11 mouse cellular contexts compared by ENCODE assay signal in genomic region chr11:101245071-101245470, GRCm38 (mm10). TPM values are rescaled to one million over a fixed set of nuclear protein-coding genes. Genes with fewer than 3 reads are reported as not detected.
DNase-seq lines count a peak whose midpoint lies in the region; ATAC-seq lines count a peak whose summit lies in the region.
"Had no signal": no experiment of that assay in that cellular context is flagged by ENCODE, and none has a peak within 500 bp of the region (broad histone marks: within the 10 kb centered on the region; RNA-seq: fewer than 3 reads in every experiment).

No protein-coding gene starts in this region.

- 40% methylated on average over 4 of the region's 4 CpGs for WGBS in hindbrain, embryonic 12.5 days
- WGBS in hindbrain, embryonic 16.5 days = 42% methylated on average over 4 of the region's 4 CpGs
- WGBS in intestine, embryonic 15.5 days = 45% methylated on average over 4 of the region's 4 CpGs

- no peak overlapping the region for H3K27ac ChIP-seq in hindbrain, embryonic 12.5 days
- H3K27ac ChIP-seq in hindbrain, embryonic 16.5 days (ENCODE audit: low read depth, low read length) = no peak overlapping the region
- 0 out of 2 replicates have a peak overlapping the region, but pooled peaks have one; percentile 89 for H3K27ac ChIP-seq in intestine, embryonic 15.5 days

- DNase-seq in gastrocnemius, postnatal 14 days = peak; percentile 76
- peak; percentile 27 for DNase-seq in lung, postnatal 14 days
- DNase-seq in left cerebral cortex, adult 11 months (ENCODE audit: low spot score) = no peak
- no peak for DNase-seq in MN1 (ENCODE audit: low spot score)
- DNase-seq: adrenal gland, adult 2 months had no signal

- peaks cover 7% of the 10 kb centered on the region; the same call in 1 of the 2 replicates for H3K4me1 ChIP-seq in hindbrain, embryonic 12.5 days
- H3K4me1 ChIP-seq in hindbrain, embryonic 16.5 days (ENCODE audit: control insufficient read depth, insufficient read depth, low read depth, low read length) = peaks cover 7% of the 10 kb centered on the region
- H3K4me1 ChIP-seq in intestine, embryonic 15.5 days (replicated peaks) = peaks cover 15% of the 10 kb centered on the region

- intact Hi-C loops in gastrocnemius, postnatal 14 days (cut with DNase I; ENCODE audit: low total_unique reads) = no loop called here

- peaks cover 37% of the 10 kb centered on the region for H3K27me3 ChIP-seq in hindbrain, embryonic 12.5 days
- peaks cover 23% of the 10 kb centered on the region for H3K27me3 ChIP-seq in hindbrain, embryonic 16.5 days (replicated peaks; ENCODE audit: control insufficient read depth, insufficient read depth, low read length)
- no peaks in the 10 kb centered on the region for H3K27me3 ChIP-seq in intestine, embryonic 15.5 days (replicated peaks)

- H3K4me3 ChIP-seq in hindbrain, embryonic 12.5 days = no peak overlapping the region
- H3K4me3 ChIP-seq in hindbrain, embryonic 16.5 days (ENCODE audit: low read length) = no peak overlapping the region; the same call in 1 of the 2 replicates
- H3K4me3 ChIP-seq in intestine, embryonic 15.5 days (replicated peaks) = no peak overlapping the region
- H3K4me3 ChIP-seq: megakaryocyte, embryonic 14.5 days had no signal

- 0 out of 2 replicates have a peak overlapping the region, but pooled peaks have one; percentile 84 for H3K4me2 ChIP-seq in hindbrain, embryonic 12.5 days (replicated peaks)
- no peak overlapping the region; the same call in 1 of the 2 replicates for H3K4me2 ChIP-seq in hindbrain, embryonic 16.5 days (ENCODE audit: low read length)
- peak overlapping the region; percentile 87; the same call in 1 of the 2 replicates for H3K4me2 ChIP-seq in intestine, embryonic 15.5 days (replicated peaks)

- H3K9ac ChIP-seq in hindbrain, embryonic 12.5 days = no peak overlapping the region; the same call in 1 of the 2 replicates
- H3K9ac ChIP-seq in hindbrain, embryonic 16.5 days (ENCODE audit: low read depth, low read length) = no peak overlapping the region
- H3K9ac ChIP-seq in intestine, embryonic 15.5 days = no peak overlapping the region

- no peak for ATAC-seq in hindbrain, embryonic 12.5 days (ENCODE audit: low FRiP score)
- ATAC-seq in hindbrain, embryonic 16.5 days = no peak
- no peak for ATAC-seq in intestine, embryonic 15.5 days
- no peak for ATAC-seq in CD4-positive, CD25-positive, alpha-beta regulatory T cell, adult 4 months
- ATAC-seq: forebrain, embryonic 16.5 days had no signal

- H3K9me3 ChIP-seq in hindbrain, embryonic 12.5 days (replicated peaks) = no peaks in the 10 kb centered on the region
- H3K9me3 ChIP-seq in hindbrain, embryonic 16.5 days (ENCODE audit: control insufficient read depth, low read length) = no peaks in the 10 kb centered on the region
- no peaks in the 10 kb centered on the region for H3K9me3 ChIP-seq in intestine, embryonic 15.5 days
- H3K9me3 ChIP-seq: megakaryocyte, embryonic 14.5 days had no signal

- no peaks in the 10 kb centered on the region for H3K36me3 ChIP-seq in hindbrain, embryonic 12.5 days
- H3K36me3 ChIP-seq in hindbrain, embryonic 16.5 days (ENCODE audit: control insufficient read depth, insufficient read depth, low read length) = no peaks in the 10 kb centered on the region
- H3K36me3 ChIP-seq in intestine, embryonic 15.5 days = no peaks in the 10 kb centered on the region

RNA-seq across cellular contexts. Expression of gene Ramp2, which starts 0.8 kb away (rescaled TPM):
- polyA plus RNA-seq in hindbrain, embryonic 12.5 days (2016; fragmentation: Nextera tagmentation; extraction: Ambion mirVana) = 60.1 and 62.2 TPM in 2 replicates
- polyA plus RNA-seq in hindbrain, embryonic 16.5 days (2015; fragmentation: Nextera tagmentation; extraction: Ambion mirVana) = 100 and 108 TPM in 2 replicates
- 10 to 100 TPM; 69.8 to 97.1 TPM for total RNA-seq in gastrocnemius, postnatal 14 days (2021)
- polyA plus RNA-seq in intestine, embryonic 15.5 days (2015; fragmentation: Nextera tagmentation; extraction: Ambion mirVana) = 98.5 and 114 TPM in 2 replicates
- polyA plus RNA-seq in CD4-positive, CD25-positive, alpha-beta regulatory T cell, adult 4 months (2017; shearing (Covaris generic)) = not detected

RNA-seq across cellular contexts. Expression of gene Vps25, which starts 8.4 kb away (rescaled TPM):
- 90.9 and 97.4 TPM in 2 replicates for polyA plus RNA-seq in hindbrain, embryonic 12.5 days (2016; fragmentation: Nextera tagmentation; extraction: Ambion mirVana)
- polyA plus RNA-seq in hindbrain, embryonic 16.5 days (2015; fragmentation: Nextera tagmentation; extraction: Ambion mirVana) = 128 and 131 TPM in 2 replicates
- total RNA-seq in gastrocnemius, postnatal 14 days (2021) = 10 to 100 TPM; 38.1 to 39.0 TPM
- 135 and 142 TPM in 2 replicates for polyA plus RNA-seq in intestine, embryonic 15.5 days (2015; fragmentation: Nextera tagmentation; extraction: Ambion mirVana)
- 100 to 1,000 TPM; 132 to 144 TPM for polyA plus RNA-seq in CD4-positive, CD25-positive, alpha-beta regulatory T cell, adult 4 months (2017; shearing (Covaris generic))

RNA-seq across cellular contexts. Expression of gene Wnk4, which starts 15.3 kb away (rescaled TPM):
- polyA plus RNA-seq in hindbrain, embryonic 12.5 days (2016; fragmentation: Nextera tagmentation; extraction: Ambion mirVana) = 8.5 and 9.5 TPM in 2 replicates
- polyA plus RNA-seq in hindbrain, embryonic 16.5 days (2015; fragmentation: Nextera tagmentation; extraction: Ambion mirVana) = 7.2 and 7.3 TPM in 2 replicates
- 1 to 10 TPM in 1 of 2 experiments, under 1 TPM in 1; 0.89 to 1.0 TPM for total RNA-seq in gastrocnemius, postnatal 14 days (2021)
- polyA plus RNA-seq in intestine, embryonic 15.5 days (2015; fragmentation: Nextera tagmentation; extraction: Ambion mirVana) = 12.3 and 12.7 TPM in 2 replicates
- polyA plus RNA-seq in CD4-positive, CD25-positive, alpha-beta regulatory T cell, adult 4 months (2017; shearing (Covaris generic)) = 1 to 10 TPM in 1 of 2 experiments, under 1 TPM in 1; 0.91 to 1.4 TPM

RNA-seq across cellular contexts. Expression of gene Ezh1, which starts 18.8 kb away (rescaled TPM):
- 17.3 and 18.5 TPM in 2 replicates for polyA plus RNA-seq in hindbrain, embryonic 12.5 days (2016; fragmentation: Nextera tagmentation; extraction: Ambion mirVana)
- 30.0 and 32.4 TPM in 2 replicates for polyA plus RNA-seq in hindbrain, embryonic 16.5 days (2015; fragmentation: Nextera tagmentation; extraction: Ambion mirVana)
- total RNA-seq in gastrocnemius, postnatal 14 days (2021) = 10 to 100 TPM; 13.5 to 18.1 TPM
- 16.0 and 16.3 TPM in 2 replicates for polyA plus RNA-seq in intestine, embryonic 15.5 days (2015; fragmentation: Nextera tagmentation; extraction: Ambion mirVana)
- 10 to 100 TPM; 57.3 to 85.6 TPM for polyA plus RNA-seq in CD4-positive, CD25-positive, alpha-beta regulatory T cell, adult 4 months (2017; shearing (Covaris generic))

RNA-seq across cellular contexts. Expression of gene Cntd1, which starts 33.7 kb away (rescaled TPM):
- 1.5 TPM in 2 replicates for polyA plus RNA-seq in hindbrain, embryonic 12.5 days (2016; fragmentation: Nextera tagmentation; extraction: Ambion mirVana)
- polyA plus RNA-seq in hindbrain, embryonic 16.5 days (2015; fragmentation: Nextera tagmentation; extraction: Ambion mirVana) = 0.83 and 1.0 TPM in 2 replicates
- under 1 TPM; 0.13 to 0.21 TPM for total RNA-seq in gastrocnemius, postnatal 14 days (2021)
- polyA plus RNA-seq in intestine, embryonic 15.5 days (2015; fragmentation: Nextera tagmentation; extraction: Ambion mirVana) = 0.72 and 1.1 TPM in 2 replicates
- polyA plus RNA-seq in CD4-positive, CD25-positive, alpha-beta regulatory T cell, adult 4 months (2017; shearing (Covaris generic)) = under 1 TPM in 1 of 2 experiments, not detected in 1; 0.97 TPM

Comparison
In these comparisons a context has a peak if more than half of its experiments do, and no peak if none do; other contexts are left out.
1. DNase-seq: peak in gastrocnemius, postnatal 14 days (single experiment) and lung, postnatal 14 days (single experiment); none in left cerebral cortex, adult 11 months (single experiment) and MN1 (single experiment).
2. RNA of gene Ramp2, which starts 0.8 kb away (polyA plus RNA-seq): 100 to 108 TPM in hindbrain, embryonic 16.5 days, 98.5 to 114 TPM in intestine, embryonic 15.5 days and 60.1 to 62.2 TPM in hindbrain, embryonic 12.5 days; not detected in CD4-positive, CD25-positive, alpha-beta regulatory T cell, adult 4 months; every median in the first group is over 10 times any median in the second.